Mouse (Mus musculus): ENCODE measurements around the gene Narfl.

Narfl gene

DNA sequence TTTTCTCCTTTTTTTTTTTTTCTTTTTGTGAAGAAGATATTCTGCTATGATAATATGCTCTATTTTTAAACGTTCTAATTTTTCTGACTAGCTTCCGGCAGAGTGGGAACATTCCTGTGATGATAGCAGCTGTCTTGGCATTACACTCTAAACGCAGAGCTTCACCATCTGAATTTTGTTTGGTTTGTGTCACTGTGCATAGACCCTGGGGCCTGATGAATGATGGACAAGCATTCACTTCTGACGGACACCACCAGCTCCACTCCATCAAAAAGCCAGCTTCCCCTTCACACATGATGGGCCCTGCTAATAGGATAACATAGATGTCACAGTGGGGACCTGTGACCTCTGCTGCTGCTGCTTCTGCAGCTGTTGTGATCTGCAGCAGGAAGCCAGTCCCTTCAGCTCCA is 12.0 kb upstream of the Narfl start:
- in situ Hi-C loops (cut with MboI, MseI), result no loop called here

DNA sequence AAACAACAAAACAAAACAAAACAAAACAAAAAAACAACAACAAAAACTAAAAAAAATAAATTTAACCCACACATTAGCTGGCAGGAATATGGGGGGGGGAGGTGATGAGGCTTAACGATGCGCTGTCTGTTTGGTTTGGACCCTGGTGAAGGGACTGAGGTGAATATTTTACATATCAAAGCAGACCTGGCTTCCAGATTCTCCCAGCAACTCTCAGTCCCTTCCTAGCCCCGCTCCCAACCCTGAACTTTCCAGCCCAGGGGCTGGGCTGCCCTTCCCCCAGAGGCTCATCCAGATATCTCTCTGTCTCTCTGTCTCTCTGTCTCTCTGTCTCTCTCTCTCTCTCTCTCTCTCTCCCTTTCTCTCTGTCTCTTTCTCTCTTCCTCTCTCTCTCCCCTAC is 11.0 kb upstream of the Narfl start:
- in situ Hi-C loops (cut with MboI, MseI), result no loop called here

DNA sequence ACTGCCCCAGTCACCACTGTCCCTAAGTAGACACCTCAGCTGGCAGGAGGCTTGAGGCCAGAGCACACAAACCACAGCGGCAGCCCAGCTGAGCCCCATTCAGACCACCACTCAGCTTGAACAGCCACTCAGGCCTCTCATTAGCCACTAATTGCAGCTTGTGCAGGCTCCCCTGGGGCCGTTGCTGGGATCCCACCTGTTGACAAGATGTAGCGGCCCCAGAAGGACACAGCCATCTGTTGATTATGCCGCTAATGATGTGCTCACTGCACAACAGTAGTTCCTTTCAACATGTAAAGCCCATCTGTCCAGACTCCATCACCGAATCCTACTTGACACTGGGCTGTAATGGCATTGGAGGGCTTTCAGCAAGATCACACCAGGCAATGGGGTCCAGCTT is 7.7 kb upstream of the Narfl start:
- in situ Hi-C loops (cut with MboI, MseI), result loop anchor here (5.0 kb wide), 1 partner anchor 36 kb away; no protein-coding TSS in a partner anchor

DNA sequence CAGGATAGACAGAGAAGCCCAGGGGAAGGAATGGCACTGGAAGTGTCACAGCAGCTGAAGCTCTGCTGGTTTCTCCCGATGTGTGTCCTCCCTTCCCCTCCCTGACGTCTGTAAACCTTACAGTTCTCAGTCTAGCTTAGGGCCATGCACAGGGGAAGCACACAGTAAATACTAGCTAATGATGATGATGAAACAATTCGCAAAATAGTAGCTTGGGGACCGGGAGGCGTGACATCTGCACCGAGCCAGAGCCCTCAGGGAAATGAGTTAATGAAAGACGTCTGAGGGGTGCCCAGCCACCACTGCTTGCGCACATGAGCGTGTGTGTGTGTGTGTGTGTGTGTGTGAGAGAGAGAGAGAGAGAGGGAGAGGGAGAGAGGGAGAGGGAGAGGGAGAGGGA is 4.2 kb upstream of the Narfl start:
- in situ Hi-C loops (cut with MboI, MseI), result loop anchor here (5.0 kb wide), 1 partner anchor 33 kb away; no protein-coding TSS in a partner anchor

DNA sequence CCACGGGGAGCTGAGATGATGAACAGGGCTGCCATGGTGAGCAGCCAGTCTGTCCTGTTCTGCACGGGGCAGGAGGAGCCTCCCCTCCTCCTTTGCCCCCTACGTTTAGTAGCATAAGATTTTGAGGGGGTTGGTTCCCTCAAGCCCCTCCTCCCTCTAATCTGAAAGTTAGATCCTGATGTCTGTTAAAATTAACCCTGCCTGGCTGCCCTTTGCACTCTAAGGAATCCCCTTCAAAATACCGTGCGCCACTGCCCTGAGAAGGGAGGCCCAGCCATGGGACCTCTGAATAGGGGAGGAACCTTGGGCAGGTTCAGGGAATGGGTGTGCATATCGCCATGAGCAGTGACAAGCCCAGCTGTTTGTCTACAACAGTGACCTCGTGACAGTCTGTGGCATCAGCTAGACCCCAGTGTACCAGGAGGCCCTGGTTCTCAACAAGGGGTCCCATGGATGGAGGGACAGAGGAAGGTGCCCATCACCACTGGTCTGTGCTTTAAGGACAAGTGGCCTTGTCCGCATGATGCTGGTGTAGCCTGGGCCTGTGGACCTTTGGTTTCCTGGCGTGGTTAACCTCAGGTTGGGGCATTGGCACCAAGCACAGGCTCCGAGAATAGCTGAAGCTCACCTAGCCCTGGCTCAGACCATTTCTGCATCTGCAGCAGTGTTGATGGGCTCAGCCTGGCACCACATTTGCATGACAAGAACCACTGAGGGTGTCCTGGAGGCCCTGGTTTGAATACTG is 1.9 kb downstream of the Narfl start:
- in situ Hi-C loops (cut with MboI, MseI), result no loop called here

DNA sequence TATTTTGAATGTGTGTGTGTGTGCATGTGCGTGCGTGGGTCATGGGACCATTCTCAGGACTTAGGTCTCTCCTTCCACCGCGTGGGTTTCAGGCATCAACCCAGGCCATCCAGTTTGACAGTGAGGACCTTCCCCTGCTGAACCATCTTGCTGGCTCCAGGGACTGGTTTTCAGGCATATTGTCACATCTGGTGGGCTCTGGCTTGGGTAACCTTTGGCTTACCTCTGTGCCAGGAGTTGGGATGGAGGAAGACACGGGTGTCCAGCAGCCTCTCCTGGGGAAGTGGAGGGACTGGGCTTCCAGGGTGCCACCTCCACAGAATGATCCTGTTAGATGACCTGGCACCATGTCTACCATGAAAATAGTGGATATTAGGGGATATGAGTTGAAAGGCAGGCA is 4.4 kb downstream of the Narfl start:
- in situ Hi-C loops (cut with MboI, MseI), result no loop called here

DNA sequence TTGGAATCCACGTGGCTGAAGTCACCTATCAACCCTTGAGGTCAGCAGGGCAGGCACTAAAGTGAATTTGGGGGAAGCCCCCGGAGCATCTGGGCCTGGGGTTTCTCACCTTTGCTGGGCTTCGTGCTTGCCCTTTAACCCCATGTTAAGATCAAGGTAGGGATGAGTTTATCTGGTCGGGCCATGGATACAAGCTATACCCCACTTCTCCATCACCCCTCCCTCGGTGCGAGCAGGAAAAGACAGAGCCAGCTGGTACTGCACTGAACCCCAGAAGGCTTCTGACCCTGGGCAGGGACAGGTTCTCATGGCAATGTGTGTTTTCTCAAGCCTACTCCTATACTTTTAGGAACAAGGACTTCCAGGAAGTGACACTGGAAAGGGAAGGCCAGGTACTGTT is 7.8 kb downstream of the Narfl start:
- in situ Hi-C loops (cut with MboI, MseI), result no loop called here

DNA sequence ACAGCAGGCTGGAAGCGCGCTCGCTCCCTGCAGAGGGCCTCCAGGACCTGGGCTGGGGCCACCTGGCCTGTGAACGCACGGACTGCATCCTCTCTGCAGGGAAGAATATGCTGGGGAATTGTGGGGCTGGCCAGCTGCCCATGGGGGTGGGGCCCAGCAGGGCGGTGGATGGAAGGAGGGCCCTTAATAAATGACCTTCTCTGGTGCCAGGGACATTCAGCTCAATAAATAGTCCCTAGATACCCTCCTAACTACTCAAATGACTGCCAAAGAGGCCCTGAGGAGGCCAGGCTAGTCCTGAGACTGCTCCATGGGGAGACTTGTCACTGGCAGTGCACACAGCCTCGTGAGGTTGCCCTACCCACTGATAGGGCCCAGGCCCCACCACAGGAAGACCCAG is 9.5 kb downstream of the Narfl start:
- in situ Hi-C loops (cut with MboI, MseI), result no loop called here

DNA sequence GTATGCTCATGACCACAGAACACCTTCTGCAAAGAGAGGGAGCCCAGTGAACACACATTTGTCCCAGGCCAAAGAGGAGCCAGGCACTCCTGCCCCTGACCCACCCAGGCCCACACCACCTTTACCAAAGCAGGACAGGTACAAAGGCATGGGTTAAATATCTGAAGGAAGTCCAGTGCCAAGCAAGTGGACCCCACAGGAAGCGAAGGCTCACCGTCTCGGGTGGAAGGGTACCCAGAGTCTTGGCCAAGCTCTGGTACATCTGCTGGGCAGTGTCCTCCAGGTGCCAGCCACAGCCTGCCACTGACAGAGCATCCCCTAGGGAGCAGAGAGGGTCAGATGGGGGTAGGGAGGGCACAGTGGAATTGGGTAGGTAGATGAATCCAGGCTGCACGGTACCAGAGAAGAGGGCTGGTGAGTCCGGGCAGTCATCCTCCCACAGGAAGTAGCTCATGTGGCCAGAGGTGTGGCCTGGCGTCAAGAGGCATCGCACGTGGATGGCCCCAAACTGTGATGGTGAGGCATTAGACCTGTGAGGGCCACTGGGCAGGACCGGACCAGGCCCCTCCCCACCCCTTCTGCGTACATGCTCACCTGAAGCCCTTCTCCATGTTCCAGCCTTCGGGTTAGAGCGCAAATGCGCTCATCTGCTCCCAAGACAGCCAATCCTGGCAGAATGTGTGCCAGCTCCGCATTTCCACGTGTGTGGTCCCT is 10.4 kb downstream of the Narfl start:
- in situ Hi-C loops (cut with MboI, MseI), result no loop called here

DNA sequence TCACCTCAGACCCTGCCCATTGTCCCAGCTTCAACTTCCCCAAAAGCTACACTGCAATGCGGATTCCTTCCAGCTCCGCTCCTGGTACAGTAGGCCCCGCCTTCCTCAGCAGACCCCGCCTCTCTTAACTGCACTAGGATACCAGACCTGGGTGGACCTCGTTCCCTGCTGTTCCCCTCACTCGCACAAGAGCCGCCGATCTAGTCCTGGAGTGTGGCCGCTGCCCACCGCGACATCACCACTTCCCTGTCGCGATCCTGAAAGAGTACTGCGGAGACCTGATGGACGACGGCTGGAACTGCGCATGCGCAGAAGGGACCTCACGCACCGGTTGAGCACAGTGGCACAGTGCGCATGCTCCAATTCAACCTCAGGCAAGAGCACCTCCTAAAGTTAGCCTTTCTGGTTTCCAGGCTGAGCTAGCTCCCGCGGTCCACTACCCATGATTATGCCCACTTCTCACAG is 11.7 kb downstream of the Narfl start, which contains the start of gene Haghl:
Haghl (minus strand) TSS at position 393 of the 465 bp plus-strand sequence.
- in situ Hi-C loops (cut with MboI, MseI), result no loop called here

DNA sequence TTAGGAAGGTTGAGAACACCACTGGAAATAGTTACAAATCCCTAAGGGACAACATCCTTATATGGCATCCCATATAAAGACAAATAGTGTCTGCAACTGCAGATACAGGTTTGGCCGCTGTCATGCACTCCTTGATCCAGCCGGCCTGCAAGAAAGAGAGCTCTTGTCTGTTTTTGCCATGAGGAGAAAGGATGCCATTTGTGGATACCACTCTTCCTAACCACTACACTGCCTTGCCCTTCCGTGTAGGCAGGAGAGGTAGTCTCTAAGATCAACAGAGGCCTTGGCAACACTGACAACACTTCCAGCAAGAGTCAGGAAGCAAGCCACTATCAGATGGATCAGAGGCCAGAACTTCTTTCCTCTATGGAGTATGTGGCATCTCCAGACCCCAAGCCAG is 12.7 kb downstream of the Narfl start, which contains the start of gene Ccdc78:
Ccdc78 (plus strand) TSS at position 301 of the 400 bp plus-strand sequence.
- in situ Hi-C loops (cut with MboI, MseI), result no loop called here

DNA sequence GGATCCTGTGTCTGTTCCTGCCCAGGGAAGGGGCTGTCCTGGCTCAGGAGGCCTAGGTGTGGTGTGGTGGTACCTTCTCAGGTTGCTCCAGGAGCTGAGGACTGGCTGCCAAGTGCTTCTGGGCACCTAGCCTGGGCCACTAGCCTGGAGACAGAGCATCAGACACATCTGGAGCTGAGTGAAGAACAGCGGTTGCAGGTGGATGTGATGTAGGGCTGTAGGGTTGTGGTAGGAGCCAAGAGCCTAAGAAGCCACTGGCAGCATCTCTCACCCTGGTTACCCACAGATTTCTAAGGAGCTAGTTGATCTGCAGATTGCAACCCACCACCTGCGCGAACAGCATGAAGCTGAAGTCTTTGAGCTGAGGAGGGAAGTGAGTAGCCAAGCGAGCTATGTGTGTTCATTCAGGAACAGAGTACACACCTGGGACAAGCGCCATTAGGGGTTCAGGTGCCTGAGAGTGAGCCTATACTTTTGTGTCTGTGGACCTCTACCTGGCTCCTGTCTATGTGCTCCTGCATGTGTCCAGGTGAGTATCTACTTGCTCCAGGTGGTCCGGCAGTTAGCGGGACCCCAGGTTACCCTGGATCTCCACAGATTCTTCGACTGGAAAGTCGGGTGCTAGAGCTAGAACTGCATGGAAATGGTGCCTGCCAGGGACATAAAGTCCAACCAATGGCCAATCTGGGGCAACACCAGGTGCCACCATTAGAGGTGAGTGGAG is 13.4 kb downstream of the Narfl start:
- in situ Hi-C loops (cut with MboI, MseI), result no loop called here

DNA sequence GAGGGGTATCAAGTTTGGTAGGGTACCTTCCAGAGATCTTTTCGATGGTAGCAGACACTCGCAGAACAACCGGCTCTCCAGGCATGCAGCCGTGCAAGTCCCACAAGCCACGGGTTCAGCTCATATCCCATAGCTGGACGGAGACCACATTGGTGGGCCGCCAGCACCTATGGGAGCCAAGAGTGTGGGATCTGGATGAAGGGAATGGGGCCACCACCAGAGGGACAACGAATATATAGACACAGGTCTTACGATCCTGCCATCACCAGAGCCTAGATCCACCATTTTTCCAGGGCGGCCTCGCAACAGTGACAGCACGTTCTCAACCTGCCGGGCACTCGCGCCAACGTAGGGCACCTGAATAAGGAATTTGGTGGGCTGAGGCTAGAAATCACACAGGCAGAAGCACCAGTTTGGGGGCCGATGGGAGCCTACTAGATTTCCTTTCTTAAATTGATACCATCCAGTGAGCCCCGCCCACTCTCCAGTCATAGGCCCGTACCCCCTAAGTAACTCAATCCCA is 17.8 kb downstream of the Narfl start:
- in situ Hi-C loops (cut with MboI, MseI), result no loop called here

DNA sequence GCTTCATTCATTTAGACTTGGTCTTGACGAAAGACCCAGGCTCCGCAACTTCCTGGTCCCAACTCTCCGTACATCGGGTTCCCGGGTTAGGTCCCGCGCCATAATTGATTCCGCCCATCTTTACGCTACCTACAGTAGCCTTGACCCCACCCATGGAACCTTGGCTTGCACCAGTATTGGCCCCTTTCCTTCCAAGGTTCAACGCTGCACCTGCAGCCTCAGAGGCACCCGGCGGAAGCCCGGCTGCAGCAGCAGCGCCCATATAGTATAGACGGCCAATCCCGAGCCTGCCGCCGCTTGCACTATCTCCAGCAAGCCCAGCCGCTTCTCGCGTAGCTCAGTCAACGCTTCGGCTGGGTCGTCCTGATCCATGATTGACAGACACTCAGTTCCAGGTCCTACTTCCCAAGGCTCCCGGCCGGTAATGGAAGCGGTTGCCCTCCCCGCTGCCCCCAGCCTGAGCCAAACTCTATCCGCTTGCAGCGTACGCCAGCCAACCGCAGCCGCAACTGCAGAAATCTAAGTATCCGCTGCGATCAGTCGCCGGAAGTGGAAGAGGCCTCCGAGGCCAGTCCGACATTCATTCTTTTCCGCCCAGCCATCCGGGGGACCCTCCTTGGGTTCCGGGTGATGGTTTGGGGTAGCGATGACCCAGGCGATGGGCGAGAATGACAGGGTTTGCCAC is 18.4 kb downstream of the Narfl start:
- in situ Hi-C loops (cut with MboI, MseI), result no loop called here

DNA sequence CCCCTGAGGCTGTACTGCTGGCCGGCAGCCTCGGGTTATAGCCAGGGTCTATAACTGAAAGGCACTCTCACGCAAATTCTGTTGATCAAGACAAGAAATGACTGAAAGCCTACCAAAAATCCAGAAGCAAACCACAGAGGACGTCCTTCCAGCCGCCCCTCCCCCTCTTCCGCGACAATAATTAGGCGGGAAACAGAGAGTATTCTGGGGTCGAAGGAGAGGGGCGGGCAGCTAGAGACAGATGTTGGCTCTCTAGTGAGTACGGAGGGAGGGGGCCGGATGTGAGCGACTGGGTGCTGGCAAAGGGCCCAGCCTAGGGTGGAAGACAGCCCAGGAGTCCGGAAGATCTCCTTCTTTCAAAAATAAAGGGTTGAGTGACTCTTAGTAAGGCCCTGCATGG is 19.0 kb downstream of the Narfl start, which contains the start of gene Fam173a:
Fam173a (minus strand) TSS at position 287 of the 400 bp plus-strand sequence.
- in situ Hi-C loops (cut with MboI, MseI), result no loop called here

DNA sequence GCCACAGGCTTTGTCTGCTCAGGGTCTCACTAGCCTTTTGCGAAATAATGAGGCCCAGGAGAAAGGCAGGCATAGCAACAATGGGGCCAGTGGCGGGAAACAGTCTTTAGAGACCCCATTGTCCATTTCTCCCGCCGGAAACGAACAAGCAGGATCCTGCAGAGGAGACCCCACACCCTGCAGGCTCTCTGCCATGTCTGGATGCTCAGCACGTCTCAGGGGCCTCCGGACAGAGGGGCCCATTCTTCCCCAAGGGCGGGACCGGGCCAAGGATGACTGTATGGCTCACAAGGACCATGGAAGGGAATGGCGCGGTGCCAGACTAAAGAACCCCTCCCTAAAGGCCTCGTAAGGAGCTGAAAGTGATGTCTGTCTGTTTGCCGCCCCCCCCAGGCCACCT is 20.6 kb downstream of the Narfl start:
- in situ Hi-C loops (cut with MboI, MseI), result no loop called here

DNA sequence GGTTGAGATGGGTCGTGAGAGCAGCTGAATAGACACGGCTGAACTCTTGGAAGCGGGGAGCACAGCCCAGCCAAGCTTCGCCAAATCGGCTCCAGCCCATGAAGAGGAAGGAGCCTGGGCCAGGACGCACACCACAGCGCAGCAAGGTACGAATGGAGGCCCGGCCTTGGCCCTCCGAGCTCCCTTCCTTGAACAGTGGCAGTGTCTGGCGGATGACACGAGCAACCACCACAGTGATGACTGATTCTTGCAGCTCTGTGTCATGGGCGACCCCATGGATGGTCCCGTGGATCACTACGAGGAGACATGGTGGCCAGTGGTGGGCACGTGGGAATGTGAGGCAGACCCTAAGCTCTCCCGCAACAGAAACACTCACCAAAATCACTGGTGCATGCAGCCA is 21.4 kb downstream of the Narfl start:
- in situ Hi-C loops (cut with MboI, MseI), result loop anchor here in 1 of 2 experiments (5.0 kb wide), 1 partner anchor 63 kb away; no protein-coding TSS in a partner anchor

DNA sequence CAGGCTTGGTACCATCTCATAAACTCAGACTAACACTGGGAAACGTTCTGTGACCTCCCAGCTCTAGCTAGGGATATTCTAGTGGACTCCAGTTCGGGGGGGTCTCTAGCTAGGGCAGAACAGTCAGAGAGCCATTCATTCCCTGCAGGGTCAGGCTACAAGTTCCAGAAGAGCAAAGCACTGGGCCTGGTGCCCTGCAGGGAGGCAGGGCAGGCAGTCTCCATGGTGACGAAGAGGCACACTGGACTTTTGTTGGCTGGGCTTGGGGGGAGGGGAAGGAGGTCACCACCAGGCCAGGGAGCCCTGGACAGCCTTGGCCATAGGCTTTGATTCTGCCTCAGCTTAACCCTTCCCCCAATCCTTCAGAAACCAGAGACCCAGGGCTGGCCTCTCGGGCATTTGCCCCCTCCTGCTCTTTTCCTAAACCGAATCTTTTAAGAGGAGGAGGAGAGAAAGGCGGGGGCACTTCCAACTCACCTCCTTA is 22.1 kb downstream of the Narfl start, which contains the start of gene AC134908.4:
AC134908.4 (minus strand) TSS at position 51 of the 484 bp plus-strand sequence.
- in situ Hi-C loops (cut with MboI, MseI), result loop anchor here in 1 of 2 experiments (5.0 kb wide), 1 partner anchor 63 kb away; no protein-coding TSS in a partner anchor

DNA sequence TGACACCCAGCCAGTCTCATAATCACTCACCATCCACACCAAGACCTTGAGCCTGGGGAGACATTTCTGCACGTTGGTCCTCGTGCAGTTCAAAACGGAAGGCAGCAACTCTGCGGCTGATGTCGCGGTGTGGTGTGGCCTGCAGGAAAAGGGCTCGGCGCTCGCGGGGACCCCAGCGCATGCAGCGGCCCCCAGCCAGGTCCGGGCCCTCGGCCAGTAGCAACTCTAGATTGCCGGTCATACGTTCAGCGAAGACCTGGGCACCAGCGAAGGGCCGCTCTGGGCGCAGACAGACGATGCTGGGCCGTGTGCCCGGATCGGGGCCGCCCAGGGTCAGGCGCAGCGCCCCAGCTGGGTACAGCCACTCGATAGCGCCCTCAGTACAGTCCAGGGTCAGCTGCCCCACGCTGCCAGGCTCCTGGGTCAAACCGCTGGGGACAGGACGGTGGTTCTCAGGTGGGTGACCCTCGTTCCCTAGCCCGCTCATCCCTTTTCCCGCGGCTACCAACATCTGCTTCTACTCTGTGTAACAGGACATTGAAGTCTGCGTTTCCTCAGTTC is 22.7 kb downstream of the Narfl start:
- in situ Hi-C loops (cut with MboI, MseI), result loop anchor here in 1 of 2 experiments (5.0 kb wide), 1 partner anchor 64 kb away; no protein-coding TSS in a partner anchor

DNA sequence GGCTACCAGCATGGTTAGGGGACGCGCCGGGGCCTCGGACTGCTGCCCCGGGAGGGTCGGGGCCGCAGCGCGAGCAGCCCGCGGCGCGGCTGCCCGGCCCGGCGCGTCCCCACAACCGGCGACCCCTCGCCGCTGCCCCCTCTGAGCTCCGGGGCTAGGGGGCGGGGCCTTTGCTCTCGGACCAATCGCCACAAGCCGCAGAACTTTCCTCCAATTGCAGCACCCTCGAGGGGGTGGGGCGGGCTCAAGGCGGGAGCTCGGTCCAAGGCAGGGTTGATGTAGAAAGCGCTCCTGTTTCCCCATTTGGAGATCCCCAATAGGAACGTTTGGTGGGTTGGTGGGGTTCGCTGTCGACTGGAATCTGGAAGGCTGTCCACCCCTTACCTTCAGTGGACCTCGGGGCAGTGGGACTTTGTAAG is 23.4 kb downstream of the Narfl start, which contains the start of gene Metrn:
Metrn (minus strand) TSS at position 186 of the 419 bp plus-strand sequence.
- in situ Hi-C loops (cut with MboI, MseI), result loop anchor here in 1 of 2 experiments (5.0 kb wide), 1 partner anchor 65 kb away; no protein-coding TSS in a partner anchor

All from T-helper 17 cell (primary cell).